Comparison of ENCODE assay signal across 8 mouse cellular contexts in genomic region chr7:64729785-64730184, GRCm38 (mm10).
DNase-seq lines count a peak whose midpoint lies in the region; ATAC-seq and TF ChIP-seq lines count a peak whose summit lies in the region.
"Had no signal": no experiment of that assay in that cellular context is flagged by ENCODE, and none has a peak within 500 bp of the region (broad histone marks: within the 10 kb centered on the region; RNA-seq: fewer than 3 reads in every experiment).

No protein-coding gene starts in this region.

- H3K9me3 ChIP-seq in CH12.LX (replicated peaks; ENCODE audit: low read length): no peaks in the 10 kb centered on the region
- no peaks in the 10 kb centered on the region for H3K9me3 ChIP-seq in intestine, embryonic 15.5 days
- H3K9me3 ChIP-seq in neural tube, embryonic 12.5 days: no peaks in the 10 kb centered on the region

- no peak overlapping the region for H3K27ac ChIP-seq in CH12.LX (ENCODE audit: insufficient read depth, low read depth)
- no peak overlapping the region for H3K27ac ChIP-seq in intestine, embryonic 15.5 days
- no peak overlapping the region for H3K27ac ChIP-seq in neural tube, embryonic 12.5 days

- in situ Hi-C loops in CH12.LX (cut with MboI; ENCODE audit: low pct_ligation_motif_present, low pct_unique_long_range_greater_than_20kb, low sequenced_read_pairs): loop anchor here (10.0 to 25.0 kb wide), 4 partner anchors 167 to 992 kb away; partner anchors contain the start of gene Trpm1

- WGBS in intestine, embryonic 15.5 days: 30% methylated on average over 7 of the region's 7 CpGs
- WGBS in neural tube, embryonic 12.5 days: 32% methylated on average over 7 of the region's 7 CpGs

- no peak for TF ChIP-seq POLR2A in CH12.LX (IDR thresholded peaks at IDR 0.05; ENCODE audit: low read depth, low read length)

- H3K36me3 ChIP-seq in CH12.LX (replicated peaks in 1 of 2; ENCODE audit: control insufficient read depth in 1 of 2, insufficient read depth in 1 of 2, low read length in 1 of 2): no peaks in the 10 kb centered on the region
- H3K36me3 ChIP-seq in intestine, embryonic 15.5 days: no peaks in the 10 kb centered on the region
- H3K36me3 ChIP-seq in neural tube, embryonic 12.5 days: peaks cover 4% of the 10 kb centered on the region; the same call in 1 of the 2 replicates

- TF ChIP-seq CTCF in CH12.LX (conservative IDR thresholded peaks at IDR 0.05 in 1 of 2, IDR thresholded peaks at IDR 0.05 in 1 of 2; ENCODE audit: low read depth in 2 of 2, low read length in 2 of 2): peak; percentile 51 to 77; a peak in 3 of 4 replicates

- H3K79me2 ChIP-seq in CH12.LX (replicated peaks; ENCODE audit: control insufficient read depth, extremely low read depth, insufficient read depth, poor library complexity, severe bottlenecking): no peaks in the 10 kb centered on the region

- intact Hi-C loops in left cerebral cortex, postnatal 14 days (cut with DNase I): loop anchor here (5.0 to 10.0 kb wide), 2 partner anchors 227 to 305 kb away; partner anchors contain the start of gene Apba2

- ATAC-seq in intestine, embryonic 15.5 days: peak; percentile 61; the same call in 1 of the 2 replicates
- ATAC-seq in neural tube, embryonic 12.5 days (ENCODE audit: low FRiP score, low read depth): peak; percentile 64

- dilution Hi-C loops in CH12.LX (cut with MboI; ENCODE audit: extremely low pct_ligation_motif_present, extremely low pct_unique_long_range_greater_than_20kb, low sequenced_read_pairs): no loop called here

- H3K4me2 ChIP-seq in CH12.LX (ENCODE audit: insufficient read depth, low read depth, poor library complexity, severe bottlenecking): no peak overlapping the region
- no peak overlapping the region for H3K4me2 ChIP-seq in intestine, embryonic 15.5 days (replicated peaks)
- no peak overlapping the region for H3K4me2 ChIP-seq in neural tube, embryonic 12.5 days (replicated peaks)

- no peaks in the 10 kb centered on the region for H3K4me1 ChIP-seq in CH12.LX (ENCODE audit: control insufficient read depth in 1 of 2, insufficient read depth in 2 of 2)
- H3K4me1 ChIP-seq in intestine, embryonic 15.5 days (replicated peaks): no peaks in the 10 kb centered on the region
- peaks cover 7% of the 10 kb centered on the region; the same call in 1 of the 2 replicates for H3K4me1 ChIP-seq in neural tube, embryonic 12.5 days

- no peak overlapping the region for H3K4me3 ChIP-seq in CH12.LX (replicated peaks in 1 of 3; ENCODE audit: low read depth in 2 of 3, low read length in 2 of 3, poor library complexity in 1 of 3)
- no peak overlapping the region for H3K4me3 ChIP-seq in intestine, embryonic 15.5 days (replicated peaks)
- H3K4me3 ChIP-seq in neural tube, embryonic 12.5 days: no peak overlapping the region
- H3K4me3 ChIP-seq: erythroblast, embryonic 14.5 days had no signal

- peak; percentile 41 for TF ChIP-seq RAD21 in CH12.LX (IDR thresholded peaks at IDR 0.05; ENCODE audit: low read depth, low read length)

- peaks cover 35% of the 10 kb centered on the region for H3K27me3 ChIP-seq in CH12.LX (replicated peaks)
- H3K27me3 ChIP-seq in intestine, embryonic 15.5 days (replicated peaks): no peaks in the 10 kb centered on the region
- H3K27me3 ChIP-seq in neural tube, embryonic 12.5 days (replicated peaks): no peaks in the 10 kb centered on the region

- no peak for TF ChIP-seq EP300 in CH12.LX (IDR thresholded peaks at IDR 0.05; ENCODE audit: low read length)

- H3K9ac ChIP-seq in CH12.LX (ENCODE audit: insufficient read depth, low read depth): no peak overlapping the region
- no peak overlapping the region for H3K9ac ChIP-seq in intestine, embryonic 15.5 days
- no peak overlapping the region for H3K9ac ChIP-seq in neural tube, embryonic 12.5 days

- DNase-seq in CH12.LX (ENCODE audit: extremely low read depth) (peak; percentile 49), R1 (ENCODE audit: low read depth, low spot score) (peak; percentile 83)
- DNase-seq in embryo, embryonic 10.5 days (ENCODE audit: low spot score): peak; percentile 83
- peak; percentile 69 to 77 for DNase-seq in left cerebral cortex, postnatal 14 days (ENCODE audit: low spot score in 2 of 2)
- no peak for DNase-seq in gastrocnemius, adult 18-20 months (ENCODE audit: low spot score)

TF ChIP-seq in CH12.LX, 34 proteins besides CTCF, POLR2A, EP300 and RAD21:
- TF ChIP-seq GABPA (IDR thresholded peaks at IDR 0.05; ENCODE audit: insufficient replicate concordance, low read depth, low read length) (no peak), MAZ (IDR thresholded peaks at IDR 0.05; ENCODE audit: low read depth, low read length) (no peak), IRF4 (IDR thresholded peaks at IDR 0.05; ENCODE audit: low read depth, low read length) (no peak), SMC3 (IDR thresholded peaks at IDR 0.05; ENCODE audit: low read depth, low read length) (peak; percentile 70), BHLHE40 (IDR thresholded peaks at IDR 0.05; ENCODE audit: low read depth, low read length) (no peak), CHD1 (IDR thresholded peaks at IDR 0.05; ENCODE audit: low read depth, low read length) (no peak), POLR2AphosphoS2 (IDR thresholded peaks at IDR 0.05; ENCODE audit: low read depth, low read length) (no peak), NRF1 (IDR thresholded peaks at IDR 0.05; ENCODE audit: low read depth, low read length) (no peak), NELFE (IDR thresholded peaks at IDR 0.05; ENCODE audit: low read depth, low read length) (0 out of 2 replicates have a peak, but pooled peaks have one; percentile 21)
